In the genomic region with DNA sequence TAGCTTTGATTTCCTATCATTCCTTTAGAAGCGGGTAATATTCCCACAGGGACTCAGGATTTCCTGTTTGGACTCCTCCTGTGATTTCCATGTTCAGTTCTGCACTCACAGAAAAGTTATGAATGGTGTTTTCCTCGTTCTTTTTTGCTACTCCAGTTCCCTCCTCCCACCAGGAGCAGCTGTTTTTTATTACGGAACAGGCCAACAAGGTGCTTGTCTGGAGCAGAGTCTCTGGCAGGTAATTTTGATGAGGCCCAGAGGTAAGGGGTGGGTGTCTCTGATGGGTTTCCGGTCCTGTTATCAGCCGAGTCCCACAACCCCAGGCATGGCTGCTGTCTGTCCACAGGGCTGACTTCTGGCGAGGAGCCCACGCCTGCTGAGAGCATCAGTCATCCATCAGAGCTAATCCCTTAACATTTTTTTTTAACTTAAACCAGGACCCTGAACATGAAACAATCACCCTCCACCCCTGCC, we compare ENCODE assay signal across 11 mouse cellular contexts.
A peak's percentile ranks its signal among the peaks of the same experiment; 100 is the strongest.
DNase-seq lines count a peak whose midpoint lies in the region; ATAC-seq and TF ChIP-seq lines count a peak whose summit lies in the region.
"Had no signal": no experiment of that assay in that cellular context is flagged by ENCODE, and none has a peak within 500 bp of the region (broad histone marks: within the 10 kb centered on the region; RNA-seq: fewer than 3 reads in every experiment).

No protein-coding gene starts in this region.

- H3K27ac ChIP-seq in kidney, embryonic 16.5 days (ENCODE audit: low read length), result no peak overlapping the region
- no peak overlapping the region for H3K27ac ChIP-seq in cerebellum, adult 2 months (ENCODE audit: insufficient read depth, low read length)
- H3K27ac ChIP-seq: liver, embryonic 14.5 days had no signal

- no peak overlapping the region for H3K4me2 ChIP-seq in kidney, embryonic 16.5 days (replicated peaks; ENCODE audit: low read depth, low read length)

- peak; percentile 6 for DNase-seq in kidney, adult 11 months
- peak; percentile 58 for DNase-seq in forelimb bud, embryonic 11.5 days (ENCODE audit: low read depth, low spot score)
- peak; percentile 11 for DNase-seq in heart, postnatal 25 days (ENCODE audit: low spot score)
- DNase-seq in left cerebral cortex, postnatal 36 days (ENCODE audit: low spot score in 2 of 2), result no peak
- DNase-seq in cerebellum, adult 2 months, result no peak
- DNase-seq in adrenal gland, postnatal 36 days, result no peak
- DNase-seq: adrenal gland, postnatal 25 days had no signal

- TF ChIP-seq CTCF in cerebellum, adult 2 months (IDR thresholded peaks at IDR 0.05; ENCODE audit: borderline replicate concordance, insufficient read depth, low read depth, low read length), result no peak

- intact Hi-C loops in heart, postnatal 25 days (cut with DNase I), result no loop called here
- intact Hi-C loops in left cerebral cortex, postnatal 36 days (cut with DNase I), result no loop called here

- H3K4me3 ChIP-seq in kidney, embryonic 16.5 days (ENCODE audit: low read length), result no peak overlapping the region
- H3K4me3 ChIP-seq in cerebellum, adult 2 months (replicated peaks; ENCODE audit: insufficient read depth, low read depth, low read length), result no peak overlapping the region

- no peak overlapping the region for H3K9ac ChIP-seq in kidney, embryonic 16.5 days (replicated peaks; ENCODE audit: low read length)
- H3K9ac ChIP-seq: liver, embryonic 14.5 days had no signal

- peaks cover 6% of the 10 kb centered on the region; the same call in 1 of the 2 replicates for H3K9me3 ChIP-seq in kidney, embryonic 16.5 days (ENCODE audit: low read length)

- 41% methylated on average over 7 of the region's 7 CpGs for WGBS in kidney, embryonic 16.5 days
- WGBS in cerebellum, adult 2 months, result 40% methylated on average over 7 of the region's 7 CpGs

- no peaks in the 10 kb centered on the region for H3K27me3 ChIP-seq in kidney, embryonic 16.5 days (ENCODE audit: insufficient read depth, low read length)
- no peaks in the 10 kb centered on the region for H3K27me3 ChIP-seq in cerebellum, adult 2 months (ENCODE audit: control insufficient read depth, insufficient read depth, low read length)

- no peaks in the 10 kb centered on the region for H3K36me3 ChIP-seq in kidney, embryonic 16.5 days (ENCODE audit: insufficient read depth, low read length)

- ATAC-seq in kidney, embryonic 16.5 days (ENCODE audit: low FRiP score, low TSS enrichment), result no peak
- ATAC-seq in megakaryocyte progenitor cell, adult 5-6 weeks (replicated peaks; ENCODE audit: poor library complexity), result peak; percentile 55
- ATAC-seq: CD4-positive, CD25-positive, alpha-beta regulatory T cell, adult 4 months had no signal

- no peak for TF ChIP-seq POLR2A in cerebellum, adult 2 months (IDR thresholded peaks at IDR 0.05; ENCODE audit: borderline replicate concordance, insufficient read depth, low read length)

- peaks cover 6% of the 10 kb centered on the region; the same call in 1 of the 2 replicates for H3K4me1 ChIP-seq in kidney, embryonic 16.5 days (ENCODE audit: insufficient read depth, low read length)
- no peaks in the 10 kb centered on the region for H3K4me1 ChIP-seq in cerebellum, adult 2 months (ENCODE audit: control insufficient read depth, insufficient read depth, low read length)

Comparison
In these comparisons a context has a peak if more than half of its experiments do, and no peak if none do; other contexts are left out.
1. DNase-seq: peak in kidney, adult 11 months (single experiment), forelimb bud, embryonic 11.5 days (single experiment) and heart, postnatal 25 days (single experiment); none in left cerebral cortex, postnatal 36 days (0 of 2), cerebellum, adult 2 months (0 of 2) and adrenal gland, postnatal 36 days (0 of 2).